Mouse (Mus musculus) ES-E14 (cell line): ENCODE measurements around the gene Nos1. TPM values are rescaled to one million over a fixed set of nuclear protein-coding genes. Genes with fewer than 3 reads are reported as not detected.

Experiments
- DNase-seq: peaks from one replicate; pipeline ENCODE4 v3.0.0-alpha.2; 2013; ENCODE audit warnings: low read depth, low spot score
- H3K27ac ChIP-seq: 2 replicates; pipeline ENCODE4 v1.5.1; 2012; ENCODE audit warnings: low read depth, mild to moderate bottlenecking, low read length, moderate library complexity, mixed read lengths; ENCODE audit not compliant: poor library complexity, insufficient read depth, severe bottlenecking
- H3K36me3 ChIP-seq: 2 replicates; pipeline ENCODE4 v1.6.1; 2012; ENCODE audit warnings: mild to moderate bottlenecking, low read length, moderate library complexity, mixed read lengths; ENCODE audit not compliant: control insufficient read depth, poor library complexity, insufficient read depth, severe bottlenecking
- H3K4me1 ChIP-seq, 2 experiments: fragments of 150-350 bp in 1 of 2; sonication (generic) in 1 of 2; 2 replicates each; pipeline ENCODE4 v1.6.1; 2012; ENCODE audit warnings: low read length in 2 of 2, mild to moderate bottlenecking in 1 of 2, mixed read lengths in 1 of 2; ENCODE audit not compliant: control insufficient read depth in 2 of 2, insufficient read depth in 2 of 2, poor library complexity in 1 of 2
- H3K4me3 ChIP-seq, 2 experiments: fragments of 150-350 bp in 1 of 2; sonication (generic) in 1 of 2; 2 replicates each; pipeline ENCODE4 v1.5.1; 2012; ENCODE audit warnings: low read length in 2 of 2, low read depth in 1 of 2, mild to moderate bottlenecking in 1 of 2, mixed read lengths in 1 of 2; ENCODE audit not compliant: insufficient read depth in 1 of 2, poor library complexity in 1 of 2, severe bottlenecking in 1 of 2
- H3K9ac ChIP-seq: 2 replicates; pipeline ENCODE4 v1.6.1; 2012; ENCODE audit warnings: low read depth, mild to moderate bottlenecking, low read length, mixed read lengths; ENCODE audit not compliant: poor library complexity, insufficient read depth, severe bottlenecking
- H3K9me3 ChIP-seq: fragments of 150-350 bp; sonication (generic); 2 replicates; pipeline ENCODE4 v1.6.1; 2012; ENCODE audit warnings: low read depth, mild to moderate bottlenecking, low read length; ENCODE audit not compliant: control insufficient read depth, insufficient read depth
- CHD2 ChIP-seq: IDR thresholded peaks from 2 replicates; pipeline ENCODE4 v1.6.1; 2014; ENCODE audit warnings: mild to moderate bottlenecking, low read depth, low read length, inconsistent platforms
- HCFC1 ChIP-seq: IDR thresholded peaks from 2 replicates; pipeline ENCODE4 v1.6.1; 2012; ENCODE audit warnings: low read length, inconsistent platforms, borderline replicate concordance; ENCODE audit not compliant: insufficient read depth
- MAFK ChIP-seq: IDR thresholded peaks from 2 replicates; pipeline ENCODE4 v1.6.1; 2014; ENCODE audit warnings: mild to moderate bottlenecking, low read depth, low read length, inconsistent platforms; ENCODE audit not compliant: insufficient read depth
- ZC3H11A ChIP-seq: IDR thresholded peaks from 2 replicates; pipeline ENCODE4 v1.6.1; 2012; ENCODE audit warnings: low read depth, mild to moderate bottlenecking, inconsistent platforms, low read length, borderline replicate concordance
- ZNF384 ChIP-seq: IDR thresholded peaks from 2 replicates; pipeline ENCODE4 v1.6.1; 2012; ENCODE audit warnings: low read depth, low read length, inconsistent platforms
- in situ Hi-C, 2 experiments: fragments of 600-800 bp; cut with MboI; formaldehyde crosslinking; loops; one replicate each; pipeline ENCODE4 v1.15.1; 2025; ENCODE audit warnings: low sequenced_read_pairs in 2 of 2, inconsistent platforms in 1 of 2; ENCODE audit not compliant: unreplicated experiment in 2 of 2
- total RNA-seq: library from RNA; depleted of rRNA; stranded (reverse); fragments of 300-350 nt; gene quantifications from 2 replicates; pipeline ENCODE4 v1.2.3, GENCODE M21; 2012

Gene Nos1
- total RNA-seq, 1 experiment = 3.4 TPM

DNA sequence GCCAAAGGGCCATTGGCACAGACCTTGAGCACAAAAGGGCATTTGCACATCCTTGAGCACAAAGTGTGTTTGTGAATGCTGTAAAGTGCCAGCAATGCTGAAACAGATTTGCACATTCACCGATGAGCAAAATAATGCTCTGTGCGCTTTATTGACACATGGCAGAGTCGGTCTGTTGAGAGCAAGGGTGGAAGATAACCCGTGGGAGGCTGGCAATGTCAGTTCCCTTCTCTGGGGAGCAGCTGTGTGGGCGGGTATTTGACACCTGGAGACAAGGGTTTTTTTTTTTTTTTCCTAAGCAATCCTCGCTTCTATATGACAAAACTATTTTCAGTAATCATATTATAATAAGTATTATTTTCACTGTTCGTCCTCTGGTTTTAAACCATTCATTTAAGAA lies 22.7 kb downstream of the Nos1 start:
- Histone ChIP-seq H3K36me3 (no peaks in the 10 kb centered on the region), H3K4me3 (no peak overlapping the region), H3K9ac (no peak overlapping the region), H3K9me3 (no peaks in the 10 kb centered on the region), H3K27ac (no peak overlapping the region), H3K4me1 (no peaks in the 10 kb centered on the region)
- no peak for TF ChIP-seq HCFC1
- no peak for TF ChIP-seq ZNF384
- in situ Hi-C loops = no loop called here
- no peak for DNase-seq

DNA sequence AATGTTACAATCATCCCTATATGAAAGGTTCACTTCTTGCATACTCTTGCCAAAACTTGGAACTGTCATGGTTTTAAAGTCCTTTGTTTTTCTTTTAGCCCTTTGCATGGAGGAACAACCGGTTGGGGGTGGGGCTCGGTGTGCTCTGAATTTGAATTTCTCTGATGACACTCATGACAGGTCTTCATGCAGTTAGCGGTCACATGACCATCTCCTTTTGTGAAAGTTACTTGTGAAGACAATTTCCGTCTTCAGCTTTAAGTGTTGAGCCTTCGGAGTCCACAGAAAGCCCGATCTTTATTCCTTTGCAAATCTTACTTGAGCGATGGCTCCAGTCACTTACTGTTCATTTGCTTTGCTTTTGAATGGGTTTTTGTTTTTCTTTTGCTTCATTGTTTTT lies 30.1 kb downstream of the Nos1 start:
- no peaks in the 10 kb centered on the region for H3K36me3 ChIP-seq
- H3K4me3 ChIP-seq = no peak overlapping the region
- TF ChIP-seq CHD2 = no peak
- TF ChIP-seq ZNF384 = no peak
- no peak for TF ChIP-seq ZC3H11A
- no peak for TF ChIP-seq HCFC1
- TF ChIP-seq MAFK = no peak
- no peaks in the 10 kb centered on the region for H3K9me3 ChIP-seq
- no peak overlapping the region for H3K9ac ChIP-seq
- DNase-seq = no peak
- H3K4me1 ChIP-seq = no peaks in the 10 kb centered on the region
- in situ Hi-C loops = no loop called here
- H3K27ac ChIP-seq = no peak overlapping the region

DNA sequence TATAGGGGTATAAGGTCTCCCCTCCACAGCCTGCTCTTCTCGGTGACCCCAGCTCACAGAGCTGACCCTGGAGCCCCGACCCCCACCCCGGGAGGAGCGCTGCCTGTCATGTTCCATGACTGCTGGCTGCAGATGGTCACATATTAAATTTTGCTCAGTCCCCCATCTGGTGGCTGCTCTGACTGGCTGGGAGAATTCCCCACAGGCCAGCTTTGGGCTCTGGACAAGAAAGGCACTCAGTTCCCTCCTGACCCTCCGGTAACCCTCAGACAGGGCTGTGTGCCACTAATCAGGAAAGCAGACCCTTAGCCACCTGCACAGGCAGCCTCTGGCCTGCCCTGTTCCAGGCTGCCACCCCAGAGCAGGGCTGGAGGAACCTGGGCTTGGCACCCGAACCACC lies 38.0 kb downstream of the Nos1 start:
- Histone ChIP-seq H3K9ac (no peak overlapping the region), H3K4me3 (no peak overlapping the region), H3K27ac (no peak overlapping the region), H3K4me1 (no peaks in the 10 kb centered on the region), H3K36me3 (no peaks in the 10 kb centered on the region), H3K9me3 (no peaks in the 10 kb centered on the region)
- no peak for DNase-seq
- TF ChIP-seq HCFC1 (no peak), CHD2 (no peak), MAFK (no peak), ZC3H11A (no peak), ZNF384 (no peak)
- in situ Hi-C loops = no loop called here

DNA sequence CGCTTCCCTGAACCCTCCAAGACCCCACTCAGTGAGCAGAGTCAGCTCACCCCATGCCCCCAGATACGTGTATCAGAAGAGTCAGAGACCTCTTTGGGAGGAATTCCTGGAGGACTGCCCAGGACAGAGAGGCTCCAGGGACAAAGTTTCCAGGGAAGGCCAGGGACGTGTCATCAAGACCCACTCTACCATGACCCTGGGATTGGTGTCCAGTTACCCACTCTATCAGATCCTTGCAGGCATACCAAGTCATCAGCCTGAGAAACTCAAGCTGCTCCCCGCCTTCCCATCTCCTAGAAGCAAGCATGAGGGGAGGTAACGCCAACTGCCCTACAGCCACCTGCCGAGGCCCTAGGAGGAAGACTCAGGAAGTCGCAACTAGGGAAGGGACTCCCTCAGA lies 39.6 kb downstream of the Nos1 start:
- no peaks in the 10 kb centered on the region for H3K9me3 ChIP-seq
- H3K36me3 ChIP-seq = no peaks in the 10 kb centered on the region
- H3K27ac ChIP-seq = no peak overlapping the region
- TF ChIP-seq ZC3H11A = no peak
- TF ChIP-seq MAFK = no peak
- TF ChIP-seq HCFC1 = no peak
- TF ChIP-seq ZNF384 = no peak
- TF ChIP-seq CHD2 = no peak
- H3K9ac ChIP-seq = no peak overlapping the region
- in situ Hi-C loops = no loop called here
- no peak for DNase-seq
- H3K4me3 ChIP-seq = no peak overlapping the region
- no peaks in the 10 kb centered on the region for H3K4me1 ChIP-seq

DNA sequence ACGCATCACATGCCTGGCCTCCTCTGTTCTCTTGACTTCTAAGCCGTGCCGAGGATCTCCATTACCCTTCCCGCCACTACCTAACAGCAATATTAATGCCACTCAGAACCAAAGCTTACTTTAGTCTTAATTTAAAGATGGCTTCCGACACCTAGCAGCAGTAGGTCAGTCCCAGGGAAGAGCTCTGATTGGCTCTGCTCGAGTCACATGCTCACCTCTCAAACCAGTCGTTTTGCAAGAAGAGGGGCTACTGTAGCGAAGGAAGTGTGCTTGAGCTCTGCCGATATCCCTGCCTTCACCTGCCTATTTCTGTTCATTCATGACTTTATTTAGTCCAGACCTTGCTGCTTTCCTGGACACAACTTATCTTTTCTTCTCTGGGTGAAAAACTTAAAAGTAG lies 43.0 kb downstream of the Nos1 start:
- H3K9ac ChIP-seq = no peak overlapping the region
- H3K27ac ChIP-seq = no peak overlapping the region
- H3K4me1 ChIP-seq = no peaks in the 10 kb centered on the region
- no peaks in the 10 kb centered on the region for H3K9me3 ChIP-seq
- H3K4me3 ChIP-seq = no peak overlapping the region
- no peak for DNase-seq
- in situ Hi-C loops = no loop called here
- H3K36me3 ChIP-seq = no peaks in the 10 kb centered on the region
- TF ChIP-seq ZC3H11A (no peak), CHD2 (peak; percentile 34; the same call in 1 of the 2 replicates), ZNF384 (no peak)
